Mouse (Mus musculus) small intestine, adult 10 weeks (tissue): ENCODE data around the gene Smr2. TPM values are rescaled to one million over a fixed set of nuclear protein-coding genes. Genes with fewer than 3 reads are reported as not detected.

Source experiments
- polyA plus RNA-seq: library from polyadenylated mRNA; stranded (reverse); fragments of 350-450 nt; fragmentation: Illumina TruSeq; extraction: RNeasy Lipid Tissue Mini Kit (QIAGEN cat#74804); gene quantifications from one replicate; pipeline ENCODE4 v1.2.3, GENCODE M21; 2014; ENCODE audit warnings: low replicate concordance

Gene Smr2
- polyA plus RNA-seq = not detected

DNA sequence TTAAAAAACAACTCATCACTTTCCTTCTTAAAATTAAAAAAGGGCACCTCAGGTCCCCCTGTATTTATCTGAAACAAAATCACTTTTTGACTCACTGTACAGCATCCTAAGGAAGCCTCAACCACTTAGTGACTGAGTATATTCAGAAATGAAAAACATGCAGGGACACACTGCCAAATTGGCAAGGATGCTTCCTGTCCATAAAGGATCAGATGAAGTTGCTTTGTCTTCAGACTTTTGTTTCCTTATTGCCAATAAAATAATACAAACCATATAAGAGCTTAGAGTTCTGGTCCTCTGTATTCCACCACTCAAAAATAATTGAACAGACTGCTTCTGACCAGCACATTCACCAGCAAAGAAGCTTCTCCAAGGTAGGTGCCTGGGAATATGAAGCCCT, at the start of gene Smr2:
Smr2 (plus strand) TSS at position 301 of the 400 bp plus-strand sequence.

GRCm38 (mm10) chr5:88111430-88111829, 25.1 kb downstream of the Smr2 start, which contains the start of gene Gm11116:
Gm11116 (minus strand) TSS chr5:88111530.

DNA sequence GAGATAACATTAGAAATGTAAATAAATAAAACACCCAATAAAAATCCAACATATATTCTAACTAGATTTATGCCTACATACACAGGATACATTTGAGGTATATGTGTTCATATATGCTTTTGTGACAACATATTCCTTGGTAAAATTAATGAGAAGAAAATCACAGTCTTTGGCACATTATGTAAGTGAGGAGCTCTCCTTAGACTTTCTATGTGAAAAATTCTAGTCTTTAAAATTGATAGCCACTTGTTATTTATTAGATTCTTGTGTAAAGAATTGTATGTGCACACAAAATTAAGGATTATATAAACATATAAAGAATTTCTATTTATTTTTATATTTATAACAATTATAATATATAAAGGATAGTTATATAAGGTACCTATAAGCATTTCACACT, 67.6 kb downstream of the Smr2 start, which contains the start of gene Gm11115:
Gm11115 (minus strand) TSS at position 101 of the 400 bp plus-strand sequence.

Other genes with a start within 250 kb of the Smr2 start
- not detected for gene Odam, start 201.5 kb upstream of the Smr2 start, polyA plus RNA-seq
- gene Csn3, start 161.0 kb upstream of the Smr2 start, polyA plus RNA-seq = not detected
- not detected for gene 2310003L06Rik, start 117.1 kb upstream of the Smr2 start, polyA plus RNA-seq
- not detected for gene Gm28434, start 117.0 kb upstream of the Smr2 start, polyA plus RNA-seq
- 0.37 TPM for gene Cabs1, start 107.1 kb upstream of the Smr2 start, polyA plus RNA-seq
- gene Smr3a, start 84.0 kb upstream of the Smr2 start, polyA plus RNA-seq = not detected
- not detected for gene Gm11116, start 25.0 kb downstream of the Smr2 start, polyA plus RNA-seq
- not detected for gene Gm11115, start 67.5 kb downstream of the Smr2 start, polyA plus RNA-seq
- gene Gm7714, start 182.4 kb downstream of the Smr2 start, polyA plus RNA-seq = not detected
- not detected for gene Prol1, start 230.8 kb downstream of the Smr2 start, polyA plus RNA-seq